Mouse (Mus musculus): ENCODE measurements around the gene P4hb.

GRCm38 (mm10) chr11:120612763-120613162 lies 39.7 kb upstream of the P4hb start:
- TF ChIP-seq CTCF (IDR thresholded peaks at IDR 0.05; ENCODE audit: borderline replicate concordance, control insufficient read depth, extremely low read depth, insufficient read depth, low read length, poor library complexity): peak; percentile 93
- TF ChIP-seq POLR2A (IDR thresholded peaks at IDR 0.05; ENCODE audit: control insufficient read depth, extremely low read depth, insufficient read depth, low read length, poor library complexity): no peak

Measured in thymus, adult 2 months (tissue).